Mouse (Mus musculus) midbrain, embryonic 13.5 days (tissue): ENCODE data around the gene Sprr2k. TPM values are rescaled to one million over a fixed set of nuclear protein-coding genes. Genes with fewer than 3 reads are reported as not detected.

Experiments used
- ATAC-seq: fragments of 200-750 bp; cut with Nextera tagmentation; 2 replicates; pipeline ENCODE4 v1.8.0; 2017; ENCODE audit warnings: mild to moderate bottlenecking, moderate TSS enrichment, moderate library complexity
- H3K27ac ChIP-seq: fragments of 300-500 bp; sonication (generic); 2 replicates; pipeline ENCODE4 v1.5.1; 2015; ENCODE audit warnings: inconsistent platforms, mild to moderate bottlenecking, moderate library complexity
- H3K27me3 ChIP-seq: fragments of 300-500 bp; sonication (generic); 2 replicates; pipeline ENCODE4 v1.6.1; 2015; ENCODE audit warnings: mild to moderate bottlenecking, inconsistent platforms
- H3K36me3 ChIP-seq: fragments of 300-500 bp; sonication (generic); 2 replicates; pipeline ENCODE4 v1.6.1; 2015; ENCODE audit warnings: mild to moderate bottlenecking, inconsistent platforms
- H3K4me1 ChIP-seq: fragments of 300-500 bp; sonication (generic); replicated peaks from 2 replicates; pipeline ENCODE4 v1.6.1; 2015; ENCODE audit warnings: inconsistent platforms
- H3K4me2 ChIP-seq: fragments of 300-500 bp; sonication (generic); replicated peaks from 2 replicates; pipeline ENCODE4 v1.6.1; 2015; ENCODE audit warnings: moderate library complexity, mild to moderate bottlenecking, inconsistent platforms
- H3K4me3 ChIP-seq: fragments of 300-500 bp; sonication (generic); replicated peaks from 2 replicates; pipeline ENCODE4 v1.5.1; 2015; ENCODE audit warnings: mild to moderate bottlenecking, inconsistent platforms
- H3K9ac ChIP-seq: fragments of 300-500 bp; sonication (generic); replicated peaks from 2 replicates; pipeline ENCODE4 v1.6.1; 2015; ENCODE audit warnings: mild to moderate bottlenecking, inconsistent platforms
- H3K9me3 ChIP-seq: fragments of 300-500 bp; sonication (generic); 2 replicates; pipeline ENCODE4 v1.6.1; 2016; ENCODE audit warnings: mild to moderate bottlenecking, inconsistent platforms
- WGBS: fragments of 180-500 bp; shearing (Covaris S2); methylation state at CpG from one replicate; pipeline ENCODE4 v1.1.7; 2015; 5-methylcytosine and 5-hydroxymethylcytosine counted together
- polyA plus RNA-seq: library from polyadenylated mRNA; unstranded; fragments of >200 nt; fragmentation: Nextera tagmentation; extraction: Ambion mirVana; gene quantifications from 2 replicates; pipeline ENCODE4 v1.2.1, GENCODE M21; 2015

The Sprr2k gene
- polyA plus RNA-seq, result not detected in 2 replicates

GRCm38 (mm10) chr3:92432282-92432681 lies at the start of gene Sprr2k:
Gene Sprr2k (plus strand): TSS chr3:92432582.
- Histone ChIP-seq H3K4me1 (no peaks in the 10 kb centered on the region), H3K27me3 (no peaks in the 10 kb centered on the region), H3K9me3 (no peaks in the 10 kb centered on the region), H3K4me3 (no peak within 1 kb of the TSS), H3K36me3 (no peaks in the 10 kb centered on the region), H3K27ac (no peak within 1 kb of the TSS), H3K4me2 (no peak within 1 kb of the TSS), H3K9ac (no peak within 1 kb of the TSS)
- ATAC-seq, result no peak
- 93% methylated on average over 2 of the region's 2 CpGs for WGBS

DNA sequence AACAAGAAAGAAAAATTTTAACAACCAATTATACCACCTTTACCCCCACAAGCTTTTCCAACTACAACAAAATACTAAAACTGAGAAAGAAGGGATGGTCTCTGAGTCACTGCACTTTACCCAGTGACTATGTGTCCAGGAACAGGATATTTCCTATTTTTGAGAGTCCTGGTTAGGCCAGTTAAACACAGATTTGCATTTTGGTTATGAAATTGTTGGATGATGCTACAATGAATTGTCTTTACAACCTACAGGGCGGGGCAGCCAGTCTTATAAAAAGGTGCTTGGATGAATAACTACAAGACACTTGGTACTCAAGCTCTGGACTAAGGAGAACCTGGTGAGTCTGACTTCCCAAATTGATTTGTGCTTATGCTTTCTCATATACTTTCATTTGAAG lies 47.0 kb upstream of the Sprr2k start, which contains the start of gene Sprr2h:
TSS of gene Sprr2h (plus strand) at position 301 of the 400 bp plus-strand sequence.
- Histone ChIP-seq H3K27me3 (no peaks in the 10 kb centered on the region), H3K9me3 (no peaks in the 10 kb centered on the region), H3K36me3 (no peaks in the 10 kb centered on the region), H3K27ac (no peak within 1 kb of the TSS), H3K9ac (no peak within 1 kb of the TSS), H3K4me2 (no peak within 1 kb of the TSS), H3K4me3 (no peak within 1 kb of the TSS), H3K4me1 (no peaks in the 10 kb centered on the region)
- 80% methylated on average over 1 of the region's 1 CpGs for WGBS
- no peak for ATAC-seq

DNA sequence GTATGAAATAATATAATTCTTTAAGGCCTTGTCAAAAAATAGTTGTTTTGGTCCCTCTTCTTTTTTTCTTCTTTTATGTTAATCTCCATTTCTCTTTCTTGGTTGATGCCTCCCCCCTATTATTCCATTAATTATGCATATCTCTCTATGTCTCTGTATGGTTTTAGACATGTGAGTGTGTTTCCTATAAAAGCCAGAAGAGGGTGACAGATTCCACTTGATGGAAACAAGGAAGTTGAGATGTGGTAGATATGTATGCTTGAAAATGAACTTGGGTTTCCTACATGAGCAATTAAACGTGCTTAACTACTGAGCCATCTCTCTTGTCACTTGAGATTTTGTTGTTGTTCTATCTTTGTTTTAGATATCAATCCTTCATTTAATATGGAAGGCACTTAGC lies 38.1 kb upstream of the Sprr2k start:
- H3K9me3 ChIP-seq, result no peaks in the 10 kb centered on the region
- H3K9ac ChIP-seq, result no peak overlapping the region
- no peak overlapping the region for H3K4me2 ChIP-seq
- no peak overlapping the region for H3K4me3 ChIP-seq
- H3K36me3 ChIP-seq, result no peaks in the 10 kb centered on the region
- no peak overlapping the region for H3K27ac ChIP-seq
- whole genome bisulfite sequencing, result 51% methylated on average over 1 of the region's 1 CpGs
- H3K27me3 ChIP-seq, result no peaks in the 10 kb centered on the region
- no peak for ATAC-seq
- H3K4me1 ChIP-seq, result no peaks in the 10 kb centered on the region

DNA sequence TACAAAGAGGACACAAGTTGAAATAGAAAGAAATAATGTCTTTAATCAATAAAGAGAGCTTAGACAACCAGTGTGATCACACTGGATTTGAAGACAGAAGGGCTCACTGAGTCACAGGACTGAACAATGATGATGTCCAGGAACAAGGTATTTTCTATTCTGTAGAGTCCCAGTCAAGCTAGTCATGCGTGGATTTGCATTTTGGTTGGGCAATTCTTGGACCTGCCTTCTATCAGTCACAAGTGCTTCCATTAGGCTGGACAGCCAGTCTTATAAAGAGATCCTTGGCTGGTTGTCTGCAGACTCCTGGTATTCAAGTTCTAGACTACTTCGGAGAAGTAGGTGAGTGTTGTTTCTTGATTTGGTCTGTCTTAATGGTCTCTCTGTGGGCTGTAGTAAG lies 24.7 kb upstream of the Sprr2k start, which contains the start of gene Sprr2i:
TSS of gene Sprr2i (plus strand) at position 301 of the 400 bp plus-strand sequence.
- Histone ChIP-seq H3K27me3 (no peaks in the 10 kb centered on the region), H3K4me2 (no peak within 1 kb of the TSS), H3K9me3 (no peaks in the 10 kb centered on the region), H3K36me3 (no peaks in the 10 kb centered on the region), H3K4me3 (no peak within 1 kb of the TSS), H3K9ac (no peak within 1 kb of the TSS), H3K27ac (no peak within 1 kb of the TSS), H3K4me1 (no peaks in the 10 kb centered on the region)
- WGBS, result 94% methylated on average over 2 of the region's 2 CpGs
- no peak for ATAC-seq

DNA sequence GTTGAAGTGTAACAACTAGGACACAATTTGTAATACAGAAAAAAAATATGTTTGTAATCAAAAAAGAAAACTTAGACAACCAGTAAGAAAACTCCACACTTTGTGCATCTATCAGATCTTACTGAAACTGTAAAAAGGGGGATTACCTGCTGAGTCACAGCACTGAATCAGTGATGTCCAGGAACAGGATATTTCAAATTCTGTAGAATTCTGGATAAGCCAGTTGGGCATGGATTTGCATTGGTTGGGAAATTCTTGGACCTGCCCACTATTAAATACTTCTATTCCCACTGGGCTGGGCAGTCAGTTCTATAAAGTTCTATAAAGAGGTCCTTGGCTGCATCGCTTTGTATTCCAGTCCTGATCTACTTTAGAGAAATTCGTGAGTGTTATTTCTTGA lies 14.6 kb upstream of the Sprr2k start, which contains the start of gene Sprr2j-ps:
TSS of gene Sprr2j-ps (plus strand) at position 301 of the 400 bp plus-strand sequence.
- WGBS, result 96% methylated on average over 2 of the region's 2 CpGs

GRCm38 (mm10) chr3:92429323-92429722 lies 3.1 kb upstream of the Sprr2k start, which contains the start of gene Gm9774:
Gene Gm9774 (minus strand): TSS chr3:92429423.
- 94% methylated on average over 6 of the region's 6 CpGs for WGBS
- H3K27me3 ChIP-seq, result no peaks in the 10 kb centered on the region
- no peaks in the 10 kb centered on the region for H3K4me1 ChIP-seq
- no peaks in the 10 kb centered on the region for H3K9me3 ChIP-seq
- H3K36me3 ChIP-seq, result no peaks in the 10 kb centered on the region
- no peak within 1 kb of the TSS for H3K4me2 ChIP-seq
- no peak for ATAC-seq
- no peak within 1 kb of the TSS for H3K9ac ChIP-seq
- H3K4me3 ChIP-seq, result no peak within 1 kb of the TSS
- H3K27ac ChIP-seq, result no peak within 1 kb of the TSS

More for the DNA sequence above, 14.6 kb upstream of the Sprr2k start, which contains the start of gene Sprr2j-ps:
- Histone ChIP-seq H3K9ac (no peak within 1 kb of the TSS), H3K4me1 (no peaks in the 10 kb centered on the region), H3K36me3 (no peaks in the 10 kb centered on the region), H3K4me3 (no peak within 1 kb of the TSS), H3K9me3 (no peaks in the 10 kb centered on the region), H3K27ac (no peak within 1 kb of the TSS), H3K27me3 (no peaks in the 10 kb centered on the region), H3K4me2 (no peak within 1 kb of the TSS)
- ATAC-seq, result no peak

DNA sequence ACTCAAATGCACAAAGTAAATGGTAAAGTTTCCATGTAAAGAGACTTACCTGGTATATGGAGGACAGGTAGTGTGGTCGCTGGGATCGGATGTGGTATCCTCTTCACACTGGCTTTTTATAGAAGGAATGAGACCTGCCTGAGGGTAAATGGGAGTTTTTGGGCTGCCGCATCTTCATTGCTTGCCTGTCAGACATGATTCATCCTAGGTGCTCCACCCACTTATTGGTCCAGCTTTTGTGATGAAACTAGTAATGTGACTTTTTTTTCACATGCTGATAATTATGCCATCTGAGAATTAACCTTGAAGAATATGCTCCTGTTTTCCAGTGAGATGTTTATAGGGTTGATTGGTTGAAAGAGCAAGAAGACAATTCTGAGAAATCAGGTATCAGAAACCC lies 6.3 kb downstream of the Sprr2k start, which contains the start of gene Sprr1b:
TSS of gene Sprr1b (minus strand) at position 101 of the 400 bp plus-strand sequence.
- no peak within 1 kb of the TSS for H3K4me3 ChIP-seq
- H3K4me2 ChIP-seq, result no peak within 1 kb of the TSS
- H3K9ac ChIP-seq, result no peak within 1 kb of the TSS
- no peaks in the 10 kb centered on the region for H3K4me1 ChIP-seq
- 94% methylated on average over 3 of the region's 3 CpGs for WGBS
- H3K36me3 ChIP-seq, result no peaks in the 10 kb centered on the region
- no peaks in the 10 kb centered on the region for H3K9me3 ChIP-seq
- no peak for ATAC-seq
- no peaks in the 10 kb centered on the region for H3K27me3 ChIP-seq
- H3K27ac ChIP-seq, result no peak within 1 kb of the TSS

DNA sequence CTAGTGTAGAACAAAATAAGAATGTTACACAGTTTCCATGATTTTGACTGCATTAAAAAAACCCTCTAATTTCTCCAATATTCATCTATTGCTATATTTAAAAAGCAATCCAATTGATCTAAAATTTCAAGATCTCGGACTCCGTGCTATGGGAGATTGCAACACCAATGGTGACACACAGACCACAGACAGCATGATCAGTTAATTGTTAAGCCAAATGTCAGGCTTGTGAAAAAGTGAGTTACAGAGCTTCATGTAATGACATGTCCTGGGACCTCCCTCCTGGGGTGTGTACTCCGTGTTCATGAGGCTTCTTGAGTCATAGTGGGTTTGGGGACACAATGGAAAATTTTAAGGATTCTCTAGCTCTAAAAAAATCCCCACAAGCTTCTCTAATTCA lies 7.8 kb downstream of the Sprr2k start:
- no peaks in the 10 kb centered on the region for H3K27me3 ChIP-seq
- no peak overlapping the region for H3K4me3 ChIP-seq
- no peaks in the 10 kb centered on the region for H3K4me1 ChIP-seq
- H3K27ac ChIP-seq, result no peak overlapping the region
- no peak overlapping the region for H3K4me2 ChIP-seq
- H3K36me3 ChIP-seq, result no peaks in the 10 kb centered on the region
- H3K9ac ChIP-seq, result no peak overlapping the region
- 85% methylated on average over 3 of the region's 3 CpGs for WGBS
- no peak for ATAC-seq
- H3K9me3 ChIP-seq, result no peaks in the 10 kb centered on the region

DNA sequence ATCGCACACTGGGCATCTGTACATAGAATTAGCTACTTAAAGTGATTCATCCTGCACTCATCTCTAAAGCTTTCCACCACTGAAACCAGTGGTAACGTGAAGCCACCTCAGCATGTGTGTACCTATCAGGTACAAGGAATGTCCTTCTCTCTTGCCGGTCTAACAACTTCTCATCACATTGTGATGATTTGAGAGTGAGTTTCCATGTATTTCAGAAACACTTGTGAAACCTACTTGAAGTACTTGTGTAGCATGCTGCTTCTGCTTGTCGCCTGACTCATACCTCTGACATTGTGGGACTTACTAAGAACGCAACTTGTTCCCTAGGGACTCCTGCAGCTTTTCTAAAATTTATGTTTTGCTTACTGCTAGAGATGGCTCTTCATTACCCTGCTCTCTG lies 22.8 kb downstream of the Sprr2k start:
- Histone ChIP-seq H3K36me3 (no peaks in the 10 kb centered on the region), H3K4me3 (no peak overlapping the region), H3K4me1 (no peaks in the 10 kb centered on the region), H3K27me3 (no peaks in the 10 kb centered on the region), H3K9me3 (no peaks in the 10 kb centered on the region), H3K9ac (no peak overlapping the region), H3K27ac (no peak overlapping the region), H3K4me2 (no peak overlapping the region)
- 94% methylated on average over 5 of the region's 5 CpGs for WGBS
- no peak for ATAC-seq

GRCm38 (mm10) chr3:92458620-92459019 lies 26.2 kb downstream of the Sprr2k start, which contains the start of gene Sprr3:
Gene Sprr3 (minus strand): TSS chr3:92458720.
- ATAC-seq, result no peak
- no peak within 1 kb of the TSS for H3K4me2 ChIP-seq
- no peaks in the 10 kb centered on the region for H3K36me3 ChIP-seq
- H3K4me1 ChIP-seq, result no peaks in the 10 kb centered on the region
- H3K4me3 ChIP-seq, result no peak within 1 kb of the TSS
- H3K9ac ChIP-seq, result no peak within 1 kb of the TSS
- WGBS, result 68% methylated on average over 2 of the region's 2 CpGs
- H3K27me3 ChIP-seq, result no peaks in the 10 kb centered on the region
- H3K9me3 ChIP-seq, result no peaks in the 10 kb centered on the region
- no peak within 1 kb of the TSS for H3K27ac ChIP-seq

DNA sequence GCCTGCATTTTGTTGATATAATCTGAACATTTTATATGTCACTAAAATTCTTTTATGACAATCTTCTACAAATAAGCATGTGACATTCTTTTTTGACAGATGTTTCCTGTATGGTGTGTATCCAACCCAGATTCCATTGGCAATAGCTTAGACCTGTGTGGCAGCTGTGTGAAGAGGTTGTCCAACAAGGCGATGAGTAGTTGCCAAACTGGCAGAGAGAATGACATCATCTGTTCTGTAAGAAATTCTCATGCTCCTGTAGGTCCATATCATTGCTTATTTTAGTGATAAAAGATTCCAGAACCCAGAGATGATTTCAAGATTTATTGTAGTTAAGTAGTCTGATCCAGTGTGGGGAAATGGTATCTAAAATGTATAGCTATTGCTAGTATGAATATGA lies 34.2 kb downstream of the Sprr2k start:
- no peak for ATAC-seq
- 92% methylated on average over 1 of the region's 1 CpGs for WGBS
- no peak overlapping the region for H3K4me3 ChIP-seq
- no peaks in the 10 kb centered on the region for H3K36me3 ChIP-seq
- H3K9me3 ChIP-seq, result no peaks in the 10 kb centered on the region
- no peak overlapping the region for H3K27ac ChIP-seq
- no peak overlapping the region for H3K9ac ChIP-seq
- no peak overlapping the region for H3K4me2 ChIP-seq
- H3K4me1 ChIP-seq, result no peaks in the 10 kb centered on the region
- no peaks in the 10 kb centered on the region for H3K27me3 ChIP-seq

GRCm38 (mm10) chr3:92467424-92467823 lies 35.0 kb downstream of the Sprr2k start:
- Histone ChIP-seq H3K4me1 (no peaks in the 10 kb centered on the region), H3K36me3 (no peaks in the 10 kb centered on the region), H3K27me3 (no peaks in the 10 kb centered on the region), H3K4me2 (no peak overlapping the region), H3K27ac (no peak overlapping the region), H3K4me3 (no peak overlapping the region), H3K9me3 (no peaks in the 10 kb centered on the region), H3K9ac (no peak overlapping the region)
- ATAC-seq, result no peak

- 86% methylated on average over 2 of the region's 2 CpGs for WGBS
- Histone ChIP-seq H3K4me3 (no peak overlapping the region), H3K4me1 (no peaks in the 10 kb centered on the region), H3K4me2 (no peak overlapping the region), H3K36me3 (no peaks in the 10 kb centered on the region), H3K27ac (no peak overlapping the region), H3K9ac (no peak overlapping the region), H3K9me3 (no peaks in the 10 kb centered on the region), H3K27me3 (no peaks in the 10 kb centered on the region)
- no peak for ATAC-seq
Observed at GRCm38 (mm10) chr3:92470111-92470510, 37.7 kb downstream of the Sprr2k start.
